Mouse (Mus musculus): Measurements from ENCODE around the gene Zfp940. TPM values are rescaled to one million over a fixed set of nuclear protein-coding genes. Genes with fewer than 3 reads are reported as not detected.
A peak's percentile ranks its signal among the peaks of the same experiment; 100 is the strongest.

Zfp940 gene
- polyA plus RNA-seq, 3 experiments from 2014 or later: 3.5 to 6.8 (median 4.8) TPM

- no peak for ATAC-seq
These were observed 46.4 kb downstream of the Zfp940 start for GRCm38 (mm10) chr7:29807046-29807445.

- ATAC-seq: no peak
These were observed 60.6 kb downstream of the Zfp940 start for GRCm38 (mm10) chr7:29792906-29793305.

- ATAC-seq: no peak
These were observed 67.6 kb downstream of the Zfp940 start for GRCm38 (mm10) chr7:29785888-29786287.

- no peak for ATAC-seq
These were observed 68.4 kb downstream of the Zfp940 start for GRCm38 (mm10) chr7:29785023-29785422.

- peak; percentile 61 for ATAC-seq
These were observed 69.5 kb downstream of the Zfp940 start, which contains the start of gene Zfp30 for GRCm38 (mm10) chr7:29783871-29784551. Zfp30 (plus strand) TSS chr7:29783998.

Other genes starting within 250 kb of the Zfp940 start
- not detected for gene Catsperg2, start 126.6 kb downstream of the Zfp940 start, polyA plus RNA-seq (2017; shearing (Covaris generic))
- 10 to 100 TPM; 14.0 to 17.9 (median 14.8) TPM for gene Zfp84, start 85.1 kb downstream of the Zfp940 start, polyA plus RNA-seq (2017; shearing (Covaris generic))
- under 1 TPM; 0.28 to 0.36 (median 0.35) TPM for gene Zfp30, start 69.7 kb downstream of the Zfp940 start, polyA plus RNA-seq (2017; shearing (Covaris generic))
- gene Zfp790, start 37.6 kb downstream of the Zfp940 start, polyA plus RNA-seq (2017; shearing (Covaris generic)): 10 to 100 TPM; 16.3 to 19.1 (median 16.9) TPM
- 1 to 10 TPM; 2.7 to 9.2 (median 8.2) TPM for gene Zfp420, start 6.3 kb upstream of the Zfp940 start, polyA plus RNA-seq (2017; shearing (Covaris generic))
- gene Zfp27, start 52.9 kb upstream of the Zfp940 start, polyA plus RNA-seq (2017; shearing (Covaris generic)): 1 to 10 TPM; 5.8 to 8.4 (median 7.1) TPM
- 1 to 10 TPM in 1 of 3 experiments, under 1 TPM in 2; 0.63 to 1.0 (median 0.80) TPM for gene Zfp383, start 54.6 kb upstream of the Zfp940 start, polyA plus RNA-seq (2017; shearing (Covaris generic))
- gene Zfp74, start 100.4 kb upstream of the Zfp940 start, polyA plus RNA-seq (2017; shearing (Covaris generic)): 1 to 10 TPM; 3.8 to 4.7 (median 4.6) TPM
- gene Zfp568, start 130.3 kb upstream of the Zfp940 start, polyA plus RNA-seq (2017; shearing (Covaris generic)): 1 to 10 TPM; 1.8 to 2.0 (median 2.0) TPM
- 1 to 10 TPM; 4.4 to 7.2 (median 5.8) TPM for gene Zfp14, start 197.7 kb upstream of the Zfp940 start, polyA plus RNA-seq (2017; shearing (Covaris generic))
- 10 to 100 TPM in 1 of 3 experiments, 1 to 10 TPM in 2; 4.6 to 10.9 (median 5.9) TPM for gene Zfp82, start 219.2 kb upstream of the Zfp940 start, polyA plus RNA-seq (2017; shearing (Covaris generic))
- gene Gm26920, start 236.7 kb upstream of the Zfp940 start, polyA plus RNA-seq (2017; shearing (Covaris generic)): 1 to 10 TPM in 2 of 3 experiments, under 1 TPM in 1; 0.87 to 3.9 (median 1.7) TPM
- gene Zfp566, start 236.9 kb upstream of the Zfp940 start, polyA plus RNA-seq (2017; shearing (Covaris generic)): 10 to 100 TPM in 2 of 3 experiments, 1 to 10 TPM in 1; 7.2 to 14.5 (median 10.9) TPM
- gene Zfp260, start 241.1 kb upstream of the Zfp940 start, polyA plus RNA-seq (2017; shearing (Covaris generic)): 10 to 100 TPM; 59.7 to 83.0 (median 70.5) TPM